In the genomic region with DNA sequence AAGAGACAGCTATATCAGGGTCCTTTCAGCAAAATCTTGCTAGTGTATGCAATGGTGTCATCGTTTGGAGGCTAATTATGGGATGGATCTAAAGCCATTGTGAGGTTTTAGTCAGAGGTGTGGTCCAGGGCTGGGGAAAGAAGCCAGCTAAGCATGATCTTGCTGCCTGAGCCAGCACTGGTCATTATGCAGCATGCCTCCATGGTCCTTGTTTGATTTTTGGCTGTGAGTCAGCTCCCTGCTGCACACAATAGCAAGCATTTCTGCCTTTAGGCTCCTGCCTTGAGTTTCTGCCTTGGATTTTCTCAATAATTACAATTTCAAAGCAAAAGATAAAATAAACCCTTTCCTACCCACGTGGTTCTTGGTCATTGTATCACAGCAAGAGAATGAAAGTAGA, we compare ENCODE assay signal across 22 mouse cellular contexts.
"Had no signal": no experiment of that assay in that cellular context is flagged by ENCODE, and none has a peak within 500 bp of the region (broad histone marks: within the 10 kb centered on the region; RNA-seq: fewer than 3 reads in every experiment).

No protein-coding gene starts in this region.

- H3K4me2 ChIP-seq: kidney, embryonic 15.5 days; limb, embryonic 13.5 days; liver, embryonic 12.5 days; liver, embryonic 15.5 days; lung, embryonic 15.5 days; midbrain, embryonic 15.5 days; neural tube, embryonic 13.5 days had no signal

- H3K9ac ChIP-seq: kidney, embryonic 15.5 days; limb, embryonic 13.5 days; liver, embryonic 12.5 days; liver, embryonic 15.5 days; lung, embryonic 15.5 days; midbrain, embryonic 15.5 days; neural tube, embryonic 13.5 days had no signal

- H3K27me3 ChIP-seq: limb, embryonic 13.5 days; liver, embryonic 12.5 days; liver, embryonic 15.5 days; lung, embryonic 15.5 days; megakaryocyte, embryonic 14.5 days; midbrain, embryonic 15.5 days; neural tube, embryonic 13.5 days had no signal

- H3K4me3 ChIP-seq: kidney, embryonic 15.5 days; left cerebral cortex, adult 2 months; limb, embryonic 10.5 days; limb, embryonic 13.5 days; liver, embryonic 12.5 days; liver, embryonic 15.5 days; lung, embryonic 15.5 days; megakaryocyte, embryonic 14.5 days; midbrain, embryonic 15.5 days; myocyte; neural tube, embryonic 13.5 days had no signal

- H3K4me1 ChIP-seq: kidney, embryonic 15.5 days; liver, embryonic 12.5 days; liver, embryonic 15.5 days; lung, embryonic 15.5 days; megakaryocyte, embryonic 14.5 days; midbrain, embryonic 15.5 days; neural tube, embryonic 13.5 days had no signal

- H3K36me3 ChIP-seq: kidney, embryonic 15.5 days; limb, embryonic 10.5 days; limb, embryonic 13.5 days; liver, embryonic 12.5 days; liver, embryonic 15.5 days; lung, embryonic 15.5 days; midbrain, embryonic 15.5 days; neural tube, embryonic 13.5 days had no signal

- H3K27ac ChIP-seq: kidney, embryonic 15.5 days; left cerebral cortex, adult 2 months; limb, embryonic 10.5 days; limb, embryonic 13.5 days; liver, embryonic 12.5 days; liver, embryonic 15.5 days; lung, embryonic 15.5 days; midbrain, embryonic 15.5 days; neural tube, embryonic 13.5 days had no signal

- H3K9me3 ChIP-seq: kidney, embryonic 15.5 days; limb, embryonic 10.5 days; limb, embryonic 13.5 days; liver, embryonic 12.5 days; liver, embryonic 15.5 days; lung, embryonic 15.5 days; midbrain, embryonic 15.5 days; neural tube, embryonic 13.5 days had no signal

- ATAC-seq: liver, embryonic 12.5 days; midbrain, embryonic 15.5 days had no signal

- DNase-seq: kidney, adult 11 months; kidney, adult 8-10 months; kidney, postnatal 10 days; kidney, postnatal 36 days; layer of hippocampus, postnatal 36 days; liver; lung, adult 18-20 months; lung, postnatal 10 days; lung, postnatal 36 days; thymus, adult 18-20 months; thymus, postnatal 4 days had no signal
